Mouse (Mus musculus) 3T3-L1 (cell line): ENCODE data around the gene Krtap21-1.

Experiments used
- DNase-seq: peaks from one replicate; pipeline ENCODE4 v3.0.0-alpha.2; 2015; ENCODE audit warnings: low read depth, low spot score

Gene Krtap21-1

DNA sequence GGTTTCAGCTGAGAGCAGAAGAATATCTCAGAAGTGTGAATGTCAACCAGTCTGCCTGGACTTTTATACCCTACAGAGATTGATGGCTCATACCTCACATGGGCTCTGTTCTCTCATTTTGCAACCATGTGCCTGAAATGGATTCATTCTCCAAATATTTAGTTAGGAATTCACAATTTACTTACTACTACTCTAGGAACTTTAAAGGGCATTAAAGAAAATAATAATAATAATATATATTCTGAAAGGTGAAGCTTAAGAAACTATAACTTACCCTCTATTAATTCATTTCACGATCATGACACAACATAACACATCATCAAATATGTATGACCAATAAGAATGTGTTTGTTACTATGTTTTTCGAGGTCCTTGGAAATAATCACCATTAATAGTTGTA lies at the start of gene Krtap21-1:
Krtap21-1 (minus strand) TSS at position 101 of the 400 bp plus-strand sequence.
- no peak for DNase-seq

DNA sequence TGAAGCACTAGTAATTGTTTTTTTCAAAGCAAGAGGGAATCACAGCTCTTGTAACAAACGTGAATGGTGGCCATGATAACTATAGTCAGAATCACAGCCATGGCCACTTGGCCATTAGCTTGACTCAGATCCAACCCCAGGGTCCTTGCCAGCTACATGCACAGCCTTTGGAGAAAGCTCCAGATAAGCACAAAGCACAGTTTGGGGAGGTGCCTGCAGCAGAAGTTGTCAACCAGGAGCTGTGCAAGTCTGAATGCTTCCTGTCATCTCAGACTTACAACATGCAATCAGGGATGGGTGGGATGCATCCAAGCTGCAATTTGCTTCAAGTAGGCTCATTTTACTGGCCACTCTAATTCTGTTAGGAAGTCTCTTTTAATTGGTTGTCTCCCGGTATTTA lies 25.9 kb upstream of the Krtap21-1 start:
- no peak for DNase-seq

DNA sequence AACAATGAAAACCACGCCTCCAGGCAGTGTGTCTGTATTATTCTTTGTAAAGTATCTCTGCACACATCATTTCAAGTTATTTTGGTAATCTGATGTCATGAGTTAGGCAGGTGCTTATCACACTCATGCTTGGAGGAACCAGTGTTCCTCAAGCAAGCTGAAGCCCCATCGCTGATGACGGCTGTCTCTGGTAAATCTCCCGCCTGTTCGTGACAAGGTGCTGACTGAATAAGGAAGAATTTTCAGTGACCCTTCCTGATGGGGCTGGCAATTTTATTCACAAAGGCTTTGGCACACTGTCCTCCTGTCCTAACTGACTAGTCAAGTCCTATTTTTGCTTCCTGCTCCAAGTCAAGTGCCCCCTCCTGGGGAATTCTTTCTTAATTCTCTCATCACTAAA lies 21.6 kb upstream of the Krtap21-1 start:
- DNase-seq = no peak

DNA sequence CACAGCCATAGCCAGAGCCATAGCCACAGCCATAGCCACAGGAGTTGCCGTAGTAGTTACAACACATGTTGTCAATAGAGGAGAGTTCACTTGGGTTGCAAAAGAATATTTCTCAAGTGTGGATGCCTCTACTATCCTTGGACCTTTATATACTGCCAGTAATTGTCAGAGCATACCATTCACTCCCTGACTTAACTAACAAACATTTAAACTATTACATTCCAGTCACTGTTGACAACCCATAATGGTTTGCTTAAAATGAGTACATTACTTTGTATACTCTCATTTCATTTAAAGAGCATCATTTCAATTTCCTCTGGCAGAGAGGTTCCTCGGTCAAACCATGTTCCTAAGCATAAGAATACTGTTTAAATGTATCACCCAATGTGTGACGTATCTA lies 16.3 kb upstream of the Krtap21-1 start, which contains the start of gene Krtap6-2:
Krtap6-2 (minus strand) TSS at position 101 of the 400 bp plus-strand sequence.
- no peak for DNase-seq

DNA sequence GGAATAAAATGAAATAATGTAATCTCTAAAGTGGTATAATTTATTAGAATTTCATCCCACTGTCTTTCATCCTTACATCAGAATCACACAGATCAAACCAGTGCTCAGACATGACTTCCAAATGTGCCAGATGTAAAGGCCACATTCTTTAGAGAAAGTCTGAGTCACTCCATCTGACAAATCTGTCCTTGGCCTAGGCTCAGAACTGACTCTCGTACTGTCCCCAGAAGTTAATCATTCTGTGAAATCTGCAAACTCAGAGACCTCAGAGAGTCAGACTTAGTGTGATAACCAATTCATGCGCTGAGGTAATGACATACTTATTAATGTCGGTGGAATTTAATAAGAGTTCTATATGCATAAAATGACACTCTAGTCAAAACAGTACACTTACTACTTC lies 12.6 kb upstream of the Krtap21-1 start:
- no peak for DNase-seq

DNA sequence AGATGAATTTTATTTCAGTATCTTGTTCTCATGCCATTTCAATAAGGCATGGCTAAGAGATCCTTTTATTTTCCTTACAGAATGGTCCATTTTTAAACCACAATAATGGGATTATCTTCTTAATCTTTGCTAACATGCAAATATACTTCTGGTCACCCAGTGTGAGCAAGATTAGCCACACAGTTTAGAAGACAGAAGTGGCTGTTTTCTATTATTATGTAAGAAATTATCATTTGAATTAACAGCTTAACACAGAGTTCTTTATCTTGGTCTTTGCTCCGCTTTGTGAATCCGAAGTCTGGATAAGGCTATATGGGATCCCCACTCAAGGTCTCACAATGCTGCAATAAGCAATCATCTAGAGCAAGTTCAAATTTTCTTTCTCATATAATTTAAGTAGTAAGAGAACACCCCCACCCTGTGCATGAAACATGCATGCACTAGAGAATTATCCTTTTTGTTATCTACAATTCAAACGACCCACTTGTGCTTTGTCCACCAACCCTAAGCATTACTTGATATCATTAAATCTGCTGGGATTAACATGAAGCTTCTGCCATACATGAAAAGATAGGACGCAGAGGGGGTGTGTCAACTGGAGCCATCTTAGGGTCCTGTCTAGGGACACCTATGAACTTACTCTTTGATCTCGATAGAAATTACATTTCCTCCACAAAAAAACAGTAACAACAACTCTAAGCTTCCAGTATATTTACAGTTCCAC lies 6.8 kb upstream of the Krtap21-1 start:
- no peak for DNase-seq

DNA sequence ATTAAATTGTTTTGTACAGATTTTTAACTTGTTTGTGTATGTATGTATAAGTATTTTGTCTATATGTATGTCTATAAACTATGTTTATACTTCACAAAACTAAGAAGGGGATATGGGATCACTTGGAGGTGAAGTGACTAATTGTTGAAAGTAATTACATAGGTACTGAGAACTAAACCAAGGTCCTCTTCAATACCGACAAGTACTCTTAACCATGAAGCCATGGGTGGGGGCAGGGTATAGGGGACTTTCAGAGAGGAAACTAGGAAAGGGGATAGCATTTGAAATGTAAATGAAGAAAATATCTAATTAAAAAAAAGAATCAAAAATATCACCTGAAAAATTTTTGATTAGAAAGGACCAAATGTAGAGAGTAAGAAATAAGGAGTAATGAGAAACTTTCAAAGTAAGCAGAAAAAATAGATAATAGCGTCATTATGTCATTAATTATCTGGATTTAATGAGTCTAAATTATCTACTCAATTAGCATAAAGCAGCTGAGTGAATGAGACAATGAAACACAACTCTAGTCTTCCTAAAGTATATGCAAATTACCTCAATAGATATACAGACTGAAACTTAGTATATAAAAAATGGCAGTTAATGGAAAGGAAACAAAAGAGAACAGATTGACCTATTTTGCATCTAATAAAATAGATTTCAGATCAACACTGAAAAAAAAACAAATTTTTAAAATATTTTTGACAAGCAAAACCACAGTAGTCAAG lies 30.8 kb downstream of the Krtap21-1 start:
- DNase-seq = no peak
